Mouse (Mus musculus): Measurements from ENCODE around the gene Tigar.

Gene Tigar

GRCm38 (mm10) chr6:127142154-127143123 lies 33.1 kb upstream of the Tigar start:
- DNase-seq (ENCODE audit: low spot score): no peak

GRCm38 (mm10) chr6:127138962-127139361 lies 29.6 kb upstream of the Tigar start:
- no peak for DNase-seq (ENCODE audit: low spot score)

GRCm38 (mm10) chr6:127133433-127134245 lies 24.3 kb upstream of the Tigar start:
- DNase-seq (ENCODE audit: low spot score): no peak

- DNase-seq (ENCODE audit: low spot score): no peak
Measured at GRCm38 (mm10) chr6:127132719-127133118, 23.4 kb upstream of the Tigar start.

DNA sequence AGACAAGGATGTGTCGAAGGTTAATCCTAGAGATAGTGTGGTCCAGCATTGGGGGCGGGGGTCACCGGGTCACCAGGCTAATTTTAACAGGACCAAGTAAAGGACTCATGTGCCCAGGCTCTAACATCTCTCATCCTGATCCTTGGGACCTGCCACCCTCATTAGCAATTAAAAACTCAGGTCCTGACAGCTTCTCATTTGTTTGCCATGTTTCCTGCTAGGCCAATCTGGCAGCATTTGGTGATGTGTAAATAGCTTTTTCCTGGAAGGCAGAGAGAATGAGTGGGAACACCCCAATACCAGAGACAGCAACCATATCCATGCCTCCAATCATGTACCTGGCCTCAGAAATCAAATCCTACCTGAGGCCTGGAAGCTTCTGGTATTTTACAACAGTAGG lies 22.6 kb upstream of the Tigar start:
- no peak for DNase-seq (ENCODE audit: low spot score)

GRCm38 (mm10) chr6:127130377-127130776 lies 21.0 kb upstream of the Tigar start:
- no peak for DNase-seq (ENCODE audit: low spot score)

- DNase-seq (ENCODE audit: low spot score): no peak
Measured at GRCm38 (mm10) chr6:127129659-127130058, 20.3 kb upstream of the Tigar start.

DNA sequence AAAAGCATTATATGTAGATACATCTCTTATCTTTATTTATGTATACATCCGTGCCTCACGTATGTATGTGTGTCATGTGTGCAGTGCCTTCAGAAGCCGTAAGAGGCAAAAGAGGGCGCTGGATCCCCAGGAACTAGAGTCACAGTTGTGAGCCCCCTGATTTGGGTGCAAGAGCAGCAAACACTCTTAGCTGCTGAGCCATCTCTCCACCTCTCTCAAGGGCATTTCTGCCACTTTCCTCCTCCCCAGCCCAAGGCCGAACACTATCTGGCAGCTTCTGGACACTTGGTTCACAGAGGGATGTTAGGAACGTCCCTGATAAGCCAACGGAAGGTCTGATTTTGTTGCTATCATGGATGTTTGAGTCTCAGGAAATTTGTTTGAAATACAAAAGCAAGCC lies 14.1 kb upstream of the Tigar start:
- DNase-seq (ENCODE audit: low spot score): no peak

- no peak for DNase-seq (ENCODE audit: low spot score)
Measured at GRCm38 (mm10) chr6:127122996-127123395, 13.6 kb upstream of the Tigar start.

- no peak for DNase-seq (ENCODE audit: low spot score)
Measured at GRCm38 (mm10) chr6:127122221-127122806, 13.0 kb upstream of the Tigar start.

DNA sequence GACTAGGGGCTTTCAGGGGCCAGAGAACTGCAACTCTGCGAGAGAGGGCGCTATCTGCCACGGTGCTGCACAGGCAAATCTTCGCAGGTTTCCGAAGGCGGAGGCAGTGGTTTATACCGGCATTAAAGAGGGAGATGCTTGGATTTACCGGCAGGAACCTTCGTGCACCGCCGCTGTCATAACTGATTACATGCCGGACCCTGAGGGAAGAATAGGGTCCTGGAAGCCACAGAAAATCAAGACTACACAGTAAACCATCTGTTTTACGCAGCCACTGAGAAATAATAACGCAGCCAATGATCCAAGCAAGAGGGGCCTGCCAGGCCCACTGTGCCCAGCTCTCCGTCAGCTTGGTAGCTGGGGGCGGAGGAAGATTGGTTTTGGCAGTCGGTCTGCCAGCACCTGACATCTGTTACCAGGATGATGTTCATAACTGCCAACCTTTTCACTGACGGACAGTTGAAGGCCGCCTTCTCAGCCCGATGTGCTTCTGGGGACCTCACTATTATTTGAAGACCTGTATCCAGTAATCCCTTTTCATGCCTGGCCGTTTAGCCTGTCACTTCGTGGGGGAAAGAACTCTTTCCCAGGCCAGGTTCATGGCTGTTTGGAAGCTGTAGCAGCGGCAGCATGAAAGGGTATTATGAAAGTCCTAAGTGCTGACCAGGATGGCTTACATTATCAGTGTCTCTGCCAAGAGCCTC lies 5.5 kb upstream of the Tigar start:
- no peak for DNase-seq (ENCODE audit: low spot score)

DNA sequence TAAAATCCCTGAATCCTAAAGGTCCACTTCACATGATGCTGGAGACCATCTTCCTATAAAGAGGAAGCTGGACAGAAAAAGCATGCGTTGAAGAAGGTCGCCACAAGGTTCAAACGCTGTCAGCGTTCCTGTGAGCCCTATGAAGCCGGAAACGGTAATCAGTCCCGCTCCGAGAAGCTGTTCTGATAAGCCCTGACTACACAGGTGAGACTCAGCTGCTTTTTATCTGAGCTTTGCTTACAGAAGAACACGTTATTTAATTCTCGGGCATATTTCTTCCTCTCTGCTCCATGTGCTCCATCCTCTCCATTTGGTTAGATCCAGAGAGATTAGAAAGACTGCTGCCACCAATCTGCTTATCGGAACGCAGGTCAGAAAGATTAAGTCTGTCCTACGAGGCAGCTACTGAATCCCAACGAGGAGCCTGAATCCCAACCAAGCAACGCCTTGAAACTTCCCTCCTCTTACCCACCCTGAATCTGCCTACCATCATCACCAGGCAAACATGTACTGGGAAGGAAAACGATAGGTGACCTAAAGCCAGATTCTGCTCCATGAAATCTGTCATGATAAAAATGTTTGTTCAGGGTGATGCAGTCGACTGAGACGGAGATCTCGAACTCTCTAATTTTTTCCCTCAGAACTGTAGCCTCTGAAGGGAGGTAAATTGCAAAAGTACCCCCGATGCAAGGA lies 843 bp downstream of the Tigar start:
- DNase-seq (ENCODE audit: low spot score): no peak

GRCm38 (mm10) chr6:127107413-127107812 lies 1.9 kb downstream of the Tigar start:
- DNase-seq (ENCODE audit: low spot score): no peak

DNA sequence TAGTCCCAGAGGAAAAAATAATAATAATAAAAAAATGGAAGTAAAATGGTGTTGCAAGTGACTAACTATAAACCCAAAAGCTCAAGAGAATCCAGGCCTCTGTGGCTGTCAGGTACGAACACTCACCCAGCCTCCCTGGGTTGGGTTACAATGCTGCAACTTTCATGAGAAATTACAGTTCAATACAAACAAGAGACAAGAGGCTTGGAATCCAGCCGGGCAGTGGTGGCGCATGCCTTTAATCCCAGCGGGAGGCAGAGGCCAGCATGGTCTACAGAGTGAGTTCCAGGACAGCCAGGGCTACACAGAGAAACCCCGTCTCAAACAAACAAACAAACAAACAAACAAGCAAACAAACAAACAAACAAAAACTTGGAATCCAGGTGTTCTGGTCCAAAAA lies 2.6 kb downstream of the Tigar start:
- DNase-seq (ENCODE audit: low spot score): no peak

- no peak for DNase-seq (ENCODE audit: low spot score)
Measured at GRCm38 (mm10) chr6:127106189-127106588, 3.2 kb downstream of the Tigar start.

DNA sequence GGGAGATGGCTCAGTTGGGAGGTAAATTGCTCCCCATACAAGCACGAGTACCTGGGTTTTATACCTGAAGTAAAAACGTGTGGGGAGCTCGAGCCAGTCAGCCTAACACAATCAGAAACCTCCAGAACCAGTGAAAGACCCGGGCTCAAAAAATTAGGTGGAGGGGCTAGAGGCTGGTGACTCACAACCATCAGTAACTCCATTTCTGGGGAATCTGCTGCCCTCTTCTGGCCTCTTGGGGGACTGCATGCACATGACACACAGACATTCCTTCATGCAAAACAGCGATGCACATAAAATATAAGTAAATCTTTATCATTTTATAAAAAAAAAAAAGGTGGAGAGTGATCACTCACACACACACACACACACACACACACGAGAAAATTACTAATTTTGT lies 4.2 kb downstream of the Tigar start:
- DNase-seq (ENCODE audit: low spot score): no peak

GRCm38 (mm10) chr6:127104396-127105029 lies 4.8 kb downstream of the Tigar start:
- no peak for DNase-seq (ENCODE audit: low spot score)

DNA sequence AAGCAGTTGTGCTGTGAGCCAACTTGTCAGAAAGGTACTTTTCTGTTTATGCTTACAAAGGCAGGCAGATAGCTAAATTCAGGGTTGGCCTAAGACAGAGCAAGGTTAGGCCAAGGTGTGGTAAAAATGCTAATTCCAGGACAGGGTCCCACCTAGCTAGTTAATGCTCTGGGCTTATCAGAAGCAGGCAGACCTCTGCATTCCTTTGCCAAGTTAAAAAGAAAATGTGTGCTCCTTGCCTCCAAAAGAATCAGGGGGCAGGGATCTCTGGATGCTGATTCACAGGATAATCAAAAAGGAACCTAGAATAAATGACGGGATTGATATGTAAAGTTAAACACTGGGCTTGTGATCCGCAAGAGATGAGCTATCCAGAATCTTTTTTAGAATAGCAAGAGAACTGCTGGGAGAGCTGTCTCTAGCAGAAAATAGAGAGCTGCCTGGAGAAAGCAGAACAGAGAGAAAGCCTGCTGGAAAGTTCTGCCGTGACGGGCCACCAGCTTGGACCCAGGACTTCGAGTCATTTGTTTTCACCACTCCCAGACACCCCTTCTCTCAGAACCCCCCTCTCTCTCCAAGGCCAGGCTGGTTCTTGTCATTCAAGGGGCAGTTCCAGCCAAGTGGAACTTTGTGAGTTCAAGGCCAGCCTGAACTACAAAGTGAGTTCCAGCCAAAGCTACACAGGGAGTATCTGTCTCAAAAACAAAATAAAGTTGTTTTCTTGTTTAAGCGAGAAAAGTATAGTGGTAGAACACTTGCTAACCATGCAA lies 5.7 kb downstream of the Tigar start:
- no peak for DNase-seq (ENCODE audit: low spot score)

DNA sequence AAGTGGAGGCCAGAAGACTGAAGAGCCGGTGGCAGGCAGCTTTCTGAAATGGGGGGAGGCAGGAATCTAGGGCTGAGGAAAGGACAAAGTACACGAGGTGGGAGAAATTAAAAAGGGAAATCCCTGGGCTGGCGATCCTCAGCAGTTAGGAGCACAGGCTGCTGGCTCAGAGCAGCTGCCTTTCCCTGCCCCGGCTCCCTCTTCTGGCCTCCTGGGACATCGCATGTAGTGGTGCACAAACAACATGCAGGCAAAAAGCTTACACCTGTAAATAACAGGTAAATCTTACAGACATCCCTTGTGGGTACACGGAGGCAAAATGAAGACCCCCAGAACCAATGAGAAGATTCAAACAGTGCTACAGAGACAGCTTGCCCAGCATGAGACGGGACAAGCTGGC lies 14.8 kb downstream of the Tigar start:
- DNase-seq (ENCODE audit: low spot score): no peak

- DNase-seq (ENCODE audit: low spot score): no peak
Measured at GRCm38 (mm10) chr6:127086739-127087138, 22.6 kb downstream of the Tigar start.
